Mouse (Mus musculus) spleen, adult 18-20 months (tissue): ENCODE data around the gene Shc1.

Experiments used
- DNase-seq, 2 experiments: peaks; one replicate each; pipeline ENCODE4 v3.0.0; 2022; ENCODE audit warnings: mixed read lengths in 2 of 2

Shc1 gene

DNA sequence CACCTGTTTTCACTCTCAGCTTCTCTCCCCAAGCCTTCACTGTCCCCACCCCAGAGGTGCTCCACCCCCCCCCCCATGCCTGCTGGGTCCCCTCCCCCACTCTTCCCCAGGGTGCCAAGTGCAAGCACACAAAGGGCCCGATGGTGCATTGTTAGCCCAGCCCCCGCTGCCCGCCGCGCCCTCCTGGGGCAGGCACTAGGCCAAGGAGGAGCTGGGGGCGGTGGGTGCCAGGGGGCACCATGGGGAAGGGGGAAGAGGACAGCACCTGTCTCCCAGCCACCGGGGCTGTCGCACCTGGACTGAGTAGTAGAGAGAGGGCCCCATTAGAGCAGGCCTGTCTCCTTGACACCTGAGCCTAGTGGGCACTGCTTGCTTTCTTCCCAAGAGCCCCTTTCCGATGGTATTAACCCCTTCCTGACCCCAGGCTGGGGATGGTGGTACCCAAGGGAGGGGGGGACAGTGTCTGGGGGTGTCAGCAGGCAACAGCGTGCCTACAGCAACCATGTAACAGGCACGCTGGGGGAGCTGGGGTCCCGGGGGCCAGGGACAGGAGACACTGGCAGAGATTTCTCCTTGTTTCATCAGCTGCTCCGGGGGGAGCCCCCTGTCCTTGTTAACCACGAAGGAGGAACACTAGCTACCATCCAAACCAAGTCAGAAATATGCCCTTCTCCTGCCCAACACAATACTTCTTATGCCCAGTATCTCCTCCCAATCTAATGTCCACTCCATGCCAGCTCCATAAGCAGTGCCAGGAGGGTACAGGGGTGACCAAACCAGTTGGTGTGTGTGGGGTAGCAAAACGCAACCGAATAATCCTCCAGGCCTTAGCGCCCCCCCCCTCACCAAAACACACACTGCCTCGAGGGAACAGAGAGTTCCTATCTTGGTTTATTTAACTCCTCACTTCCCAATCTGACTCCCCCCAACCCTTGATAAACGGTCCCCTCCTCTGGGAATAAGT, 27.3 kb upstream of the Shc1 start:
- DNase-seq = peak; percentile 59 to 60

- peak in 1 of 2 experiments; percentile 39 for DNase-seq
These were observed 26.4 kb upstream of the Shc1 start for GRCm38 (mm10) chr3:89391663-89392511.

DNA sequence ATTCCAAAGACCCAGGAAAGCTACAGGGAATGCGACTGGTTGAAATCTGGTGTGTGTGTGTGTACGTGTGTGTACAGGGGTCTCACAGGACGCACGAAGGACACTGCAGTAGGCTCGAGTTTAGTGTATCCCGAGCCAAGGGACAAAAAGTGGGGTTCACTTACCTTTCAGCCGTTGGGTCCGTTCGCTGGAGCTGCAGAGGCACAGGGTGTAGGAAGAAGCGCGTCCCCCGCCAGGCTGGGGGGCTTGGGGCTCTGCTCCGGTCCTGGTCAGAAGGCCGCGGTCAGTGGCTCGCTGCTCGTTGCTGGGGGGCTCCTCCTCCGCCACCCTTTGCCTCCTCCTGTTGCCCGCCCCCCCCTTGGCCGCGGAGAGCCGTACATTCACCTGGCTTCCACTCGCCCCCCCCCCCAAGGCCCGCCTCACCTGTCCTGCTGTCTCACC, 25.4 kb upstream of the Shc1 start:
- peak in 1 of 2 experiments; percentile 43 for DNase-seq

DNA sequence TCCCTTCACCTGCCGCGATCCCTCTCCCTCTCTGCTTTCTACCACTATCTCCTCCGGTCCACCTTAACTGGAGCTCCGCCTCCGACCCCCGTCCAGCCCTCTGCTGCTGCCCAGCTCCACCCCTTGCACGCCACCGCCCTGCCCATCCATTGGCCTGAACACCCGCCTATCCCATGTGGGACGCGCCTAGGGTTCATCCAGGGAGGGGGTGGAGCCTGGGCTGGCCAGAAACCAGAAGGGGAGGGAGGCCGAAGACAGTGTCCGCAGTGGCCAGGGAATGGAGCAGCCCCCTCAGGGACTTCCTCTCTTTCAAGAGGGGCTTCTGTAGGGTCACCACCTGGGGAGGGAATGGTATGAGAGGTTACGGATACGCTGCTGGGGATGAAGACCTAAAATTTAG, 24.6 kb upstream of the Shc1 start:
- peak; percentile 92 to 95 for DNase-seq

GRCm38 (mm10) chr3:89394006-89394893, 24.0 kb upstream of the Shc1 start, which contains the start of gene Zbtb7b:
TSS of gene Zbtb7b (minus strand) at chr3:89394776.
- DNase-seq = peak; percentile 51 to 59

DNA sequence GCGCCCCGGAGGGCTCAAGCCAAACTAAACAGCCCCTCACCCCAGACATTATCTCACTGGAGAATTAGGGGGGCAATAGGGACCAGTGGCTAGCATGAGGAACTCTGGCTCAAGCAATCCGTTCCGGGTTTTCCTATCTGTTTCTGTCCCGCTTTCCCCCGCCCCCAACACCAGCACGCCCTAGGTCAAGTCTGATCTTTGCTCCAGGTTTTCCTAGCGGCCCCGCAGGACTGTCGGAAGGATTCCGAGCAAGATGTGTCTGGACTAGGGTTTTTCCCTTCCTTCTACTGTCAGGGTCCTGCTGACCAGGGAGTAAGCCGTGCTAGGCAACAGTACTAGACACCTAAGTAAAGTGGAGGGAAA, 23.4 kb upstream of the Shc1 start:
- DNase-seq = peak in 1 of 2 experiments; percentile 56

- DNase-seq = no peak
These were observed 22.8 kb upstream of the Shc1 start for GRCm38 (mm10) chr3:89395419-89395805.

DNA sequence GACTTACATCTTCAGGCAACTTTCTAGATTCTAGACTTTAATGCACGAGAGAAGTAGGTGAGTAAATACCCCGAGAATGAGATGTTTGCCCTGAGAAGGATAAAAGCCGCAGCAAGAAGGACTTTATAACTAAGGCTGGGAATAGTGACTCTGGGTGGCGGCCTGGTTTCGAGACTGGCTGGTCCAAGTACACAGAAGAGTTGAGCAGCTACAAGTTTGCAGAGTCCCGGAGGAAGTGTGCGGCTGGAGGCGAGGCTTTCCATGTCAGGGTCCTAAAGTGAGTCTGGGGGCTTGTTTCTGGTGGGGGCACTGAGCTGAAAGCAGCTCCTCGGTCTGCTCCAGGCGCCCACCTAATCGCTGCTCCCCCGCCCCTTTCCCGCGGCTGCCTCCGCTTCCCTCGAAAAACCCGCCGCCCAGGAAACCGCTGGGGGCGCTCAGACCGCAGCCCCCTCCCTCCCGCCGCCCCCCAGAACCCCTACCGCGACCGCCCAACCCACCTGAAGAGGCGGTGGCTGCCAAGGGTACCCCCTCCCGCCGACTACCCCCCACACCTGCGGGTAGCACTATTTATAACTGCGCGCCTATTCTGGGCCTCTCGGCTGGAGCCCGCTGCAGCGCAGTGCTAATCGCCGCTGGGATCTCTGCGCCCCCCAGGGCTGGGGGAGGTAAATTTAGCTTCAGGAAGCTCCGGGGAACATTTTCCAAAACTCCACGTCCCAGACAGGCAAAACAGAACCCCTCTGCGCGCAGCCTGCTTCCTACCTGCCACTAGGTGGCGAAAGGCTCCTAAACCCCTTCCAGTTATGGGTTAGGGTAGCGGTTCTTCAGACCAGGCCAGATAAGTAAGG, 22.2 kb upstream of the Shc1 start:
- DNase-seq = peak in 1 of 2 experiments; percentile 63

GRCm38 (mm10) chr3:89396654-89397005, 21.6 kb upstream of the Shc1 start:
- DNase-seq = no peak

DNA sequence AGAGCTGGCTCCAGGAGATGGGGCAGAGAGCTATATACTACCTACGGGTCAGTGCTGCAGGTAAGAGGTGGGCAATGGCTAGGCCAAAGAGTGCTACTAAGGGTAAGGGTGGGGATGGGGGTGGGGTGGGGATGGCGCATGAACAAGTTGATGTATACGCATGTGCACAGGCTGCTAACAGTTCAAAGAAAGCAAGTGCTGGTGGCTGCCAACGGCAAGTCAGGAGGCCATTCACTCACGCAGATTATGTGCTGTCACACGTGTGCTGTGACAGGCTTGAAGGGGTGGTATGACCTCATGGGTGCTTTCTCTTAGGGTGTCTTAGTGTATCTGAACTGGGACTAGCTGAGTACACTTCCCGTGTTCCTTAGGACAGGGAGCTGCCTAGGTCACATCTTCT, 16.9 kb upstream of the Shc1 start:
- DNase-seq = no peak

DNA sequence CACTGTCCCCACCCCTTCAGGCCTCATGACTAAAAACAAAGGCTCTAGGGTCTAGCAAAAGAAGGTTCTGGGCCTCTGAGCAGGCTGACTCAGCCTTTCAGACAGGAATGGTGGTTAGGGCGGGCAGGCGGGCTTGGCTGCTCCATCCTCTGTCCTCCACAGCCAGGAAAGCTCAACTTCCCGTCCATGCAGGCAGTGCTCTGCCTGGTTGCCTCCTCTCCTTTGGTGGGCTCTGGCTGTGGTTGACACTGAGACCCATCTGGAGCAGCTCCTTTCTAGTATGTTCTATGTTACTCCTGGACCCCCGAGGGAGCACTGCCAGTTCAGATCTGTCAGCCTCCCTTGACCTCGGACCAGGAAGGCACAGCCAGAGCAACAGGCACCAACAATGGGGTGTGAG, 15.6 kb upstream of the Shc1 start, which contains the start of gene Lenep:
TSS of gene Lenep (minus strand) at position 101 of the 400 bp plus-strand sequence.
- no peak for DNase-seq

- no peak for DNase-seq
These were observed 11.4 kb upstream of the Shc1 start for GRCm38 (mm10) chr3:89406887-89407286.

DNA sequence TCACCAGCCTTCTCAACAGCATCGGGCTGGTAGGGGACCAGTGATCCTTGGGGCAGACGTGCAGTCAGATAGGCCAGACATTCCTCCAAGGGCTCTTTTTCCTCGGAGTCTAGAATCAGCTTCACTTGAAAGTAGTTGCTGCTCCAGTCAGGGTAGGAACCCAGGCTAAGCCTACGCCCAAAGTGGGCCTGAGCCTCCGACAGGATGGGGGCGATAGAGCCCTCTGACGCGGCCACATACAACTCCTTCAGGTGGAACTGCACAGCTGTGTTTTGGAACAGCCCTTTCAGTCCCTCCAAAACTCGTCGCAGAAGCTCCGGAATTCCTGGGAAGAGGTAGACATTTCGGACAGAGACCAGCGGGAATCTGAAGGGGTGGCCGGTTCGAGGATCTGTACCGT, 9.8 kb upstream of the Shc1 start:
- DNase-seq = no peak

DNA sequence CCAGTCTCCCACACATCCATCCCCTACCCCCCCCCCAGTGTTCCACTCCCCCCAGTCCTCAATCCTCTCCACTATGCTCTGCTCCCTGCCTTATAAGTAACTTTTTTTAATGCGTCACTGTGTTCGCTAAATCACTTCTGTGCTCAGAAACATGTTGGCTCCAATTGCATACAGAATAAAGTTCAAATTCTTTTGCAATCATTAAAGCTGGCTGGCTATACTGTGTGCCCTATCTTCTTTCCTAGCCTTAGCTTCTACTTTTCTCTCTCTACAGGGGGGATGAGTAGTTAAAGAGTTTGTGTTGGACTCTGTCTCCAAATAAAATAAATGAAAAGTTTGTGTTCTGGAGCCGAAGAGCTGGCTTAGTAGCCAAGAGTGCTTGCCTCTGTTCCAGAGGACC, 8.5 kb upstream of the Shc1 start:
- DNase-seq = no peak

GRCm38 (mm10) chr3:89410864-89411263, 7.4 kb upstream of the Shc1 start:
- DNase-seq = no peak

DNA sequence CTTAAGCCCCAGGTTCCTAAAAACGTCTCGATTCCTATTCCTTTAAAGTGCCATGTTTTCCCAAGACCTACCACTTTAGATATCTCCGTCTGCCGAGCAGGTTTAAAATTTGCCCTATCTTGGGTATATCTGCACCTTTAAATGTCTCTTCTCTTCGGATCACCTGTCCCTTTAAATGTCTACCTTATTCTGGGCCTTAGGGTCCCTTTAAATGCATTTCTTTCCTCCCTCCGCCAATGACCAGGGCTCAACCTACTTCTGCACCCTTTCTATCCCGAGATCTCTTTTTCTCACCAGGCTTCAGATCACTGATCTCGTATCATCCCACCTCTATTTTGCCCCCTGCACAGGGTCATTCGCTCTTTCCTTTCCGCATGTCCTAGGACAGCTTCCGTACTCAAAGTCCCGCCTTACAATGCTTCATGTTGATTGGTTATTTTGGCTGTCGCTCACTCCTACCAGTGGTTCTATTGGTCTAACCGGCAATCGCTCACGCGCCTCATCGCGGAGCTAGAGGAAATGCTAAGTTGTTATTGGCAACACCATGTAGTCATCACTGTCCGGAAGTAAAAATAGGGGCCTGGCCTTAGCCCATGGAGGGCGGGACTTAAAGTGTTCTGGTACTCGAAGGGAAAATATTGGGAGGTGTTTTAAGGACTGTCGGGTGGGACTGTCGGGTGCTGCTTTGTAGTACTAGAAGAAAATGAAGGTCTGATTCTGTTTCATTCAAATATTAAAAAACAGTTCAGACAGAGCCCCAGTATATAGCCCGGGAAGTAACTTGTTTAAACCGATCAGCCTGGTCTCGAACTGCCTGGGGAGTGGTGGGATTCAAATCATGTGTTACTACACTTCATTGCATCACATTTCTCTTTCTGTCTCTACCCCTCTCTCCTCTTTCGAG, 6.5 kb upstream of the Shc1 start, which contains the start of gene Flad1:
TSS of gene Flad1 (minus strand) at position 381 of the 904 bp plus-strand sequence.
- DNase-seq = peak; percentile 92 to 97

- no peak for DNase-seq
These were observed 2.1 kb upstream of the Shc1 start for GRCm38 (mm10) chr3:89416158-89416557.

DNA sequence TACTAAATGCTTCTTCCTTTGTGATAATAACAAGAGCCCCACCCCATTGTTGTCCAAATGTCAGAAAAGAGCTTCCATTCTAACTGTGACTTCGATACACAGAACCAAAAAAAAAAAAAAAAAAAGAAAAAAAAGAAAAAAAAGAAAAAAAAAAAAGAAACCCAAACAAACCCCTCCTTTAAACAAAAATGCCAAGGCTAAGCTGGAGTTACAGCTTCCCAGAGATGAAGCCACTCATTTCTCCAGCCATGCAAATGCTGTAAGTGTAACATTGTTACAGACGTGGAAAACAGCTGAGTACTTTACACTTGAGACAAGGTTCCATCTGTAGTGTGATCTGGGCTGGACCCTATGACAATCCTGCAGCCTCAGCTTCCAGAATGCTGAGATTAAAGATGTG, 1.1 kb upstream of the Shc1 start:
- DNase-seq = no peak

DNA sequence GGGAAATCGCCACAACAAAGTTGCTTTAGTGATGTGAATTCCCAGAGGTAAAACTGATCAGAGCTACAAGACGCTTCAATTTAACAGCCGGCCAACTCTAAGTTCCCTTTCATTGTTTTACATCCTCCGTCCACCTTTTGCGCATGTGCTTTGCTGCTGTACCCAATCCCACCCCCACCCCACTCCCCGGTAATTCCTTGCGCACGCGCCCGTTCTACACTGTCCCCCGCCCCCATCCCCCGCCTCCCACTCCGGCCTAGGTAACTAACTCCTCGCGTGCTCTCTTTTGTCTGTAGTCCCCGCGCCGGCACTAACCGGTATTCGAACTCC, 438 bp upstream of the Shc1 start:
- no peak for DNase-seq

GRCm38 (mm10) chr3:89418861-89419250, 613 bp downstream of the Shc1 start:
- DNase-seq = peak in 1 of 2 experiments; percentile 50
